Mouse (Mus musculus) embryonic facial prominence, embryonic 11.5 days (tissue): ENCODE results near the gene 1700017B05Rik. TPM values are rescaled to one million over a fixed set of nuclear protein-coding genes. Genes with fewer than 3 reads are reported as not detected.
"Not testable (repeated sequence)": the region's sequence is repeated elsewhere in the genome, so short reads cannot be mapped to it uniquely, and the experiment has no call there.

Source experiments
- ATAC-seq: fragments of 200-750 bp; cut with Nextera tagmentation; replicated peaks from 2 replicates; pipeline ENCODE4 v1.8.0; 2017; ENCODE audit warnings: low read depth; ENCODE audit not compliant: insufficient number of reproducible peaks, low FRiP score, low TSS enrichment
- DNase-seq: peaks from one replicate; pipeline ENCODE4 v3.0.0-alpha.2; 2015; ENCODE audit warnings: low spot score
- H3K27ac ChIP-seq: fragments of 300-500 bp; sonication (generic); replicated peaks from 2 replicates; pipeline ENCODE4 v1.5.1; 2014; ENCODE audit warnings: mild to moderate bottlenecking, low read depth, low read length, control low read depth
- H3K27me3 ChIP-seq: fragments of 300-500 bp; sonication (generic); 2 replicates; pipeline ENCODE4 v1.6.1; 2014; ENCODE audit warnings: mild to moderate bottlenecking, low read length, moderate library complexity, mixed read lengths; ENCODE audit not compliant: control insufficient read depth, insufficient read depth
- H3K36me3 ChIP-seq: fragments of 300-500 bp; sonication (generic); replicated peaks from 2 replicates; pipeline ENCODE4 v1.6.1; 2014; ENCODE audit warnings: low read depth, mild to moderate bottlenecking, low read length, moderate library complexity, mixed read lengths; ENCODE audit not compliant: control insufficient read depth, insufficient read depth
- H3K4me1 ChIP-seq: fragments of 300-500 bp; sonication (generic); 2 replicates; pipeline ENCODE4 v1.6.1; 2014; ENCODE audit warnings: low read length, mixed read lengths; ENCODE audit not compliant: control insufficient read depth, insufficient read depth
- H3K4me2 ChIP-seq: fragments of 300-500 bp; sonication (generic); 2 replicates; pipeline ENCODE4 v1.6.1; 2014; ENCODE audit warnings: low read depth, mild to moderate bottlenecking, control low read depth, low read length, moderate library complexity
- H3K4me3 ChIP-seq: fragments of 300-500 bp; sonication (generic); 2 replicates; pipeline ENCODE4 v1.5.1; 2014; ENCODE audit warnings: low read depth, low read length, control low read depth
- H3K9ac ChIP-seq: fragments of 300-500 bp; sonication (generic); replicated peaks from 2 replicates; pipeline ENCODE4 v1.6.1; 2014; ENCODE audit warnings: mild to moderate bottlenecking, control low read depth, low read length
- H3K9me3 ChIP-seq: fragments of 300-500 bp; sonication (generic); replicated peaks from 2 replicates; pipeline ENCODE4 v1.6.1; 2016; ENCODE audit warnings: mild to moderate bottlenecking, low read length, inconsistent platforms, mixed read lengths; ENCODE audit not compliant: control insufficient read depth
- WGBS: fragments of 180-500 bp; shearing (Covaris S2); extraction: QIAGEN DNeasy Blood & Tissue Kit; methylation state at CpG from one replicate; pipeline ENCODE4 v1.1.7; 2014; 5-methylcytosine and 5-hydroxymethylcytosine counted together
- polyA plus RNA-seq: library from polyadenylated mRNA; unstranded; fragments of >200 nt; fragmentation: Nextera tagmentation; extraction: Ambion mirVana; gene quantifications from 2 replicates; pipeline ENCODE4 v1.2.1, GENCODE M21; 2014

1700017B05Rik gene
- 11.9 and 14.0 TPM in 2 replicates for polyA plus RNA-seq

DNA sequence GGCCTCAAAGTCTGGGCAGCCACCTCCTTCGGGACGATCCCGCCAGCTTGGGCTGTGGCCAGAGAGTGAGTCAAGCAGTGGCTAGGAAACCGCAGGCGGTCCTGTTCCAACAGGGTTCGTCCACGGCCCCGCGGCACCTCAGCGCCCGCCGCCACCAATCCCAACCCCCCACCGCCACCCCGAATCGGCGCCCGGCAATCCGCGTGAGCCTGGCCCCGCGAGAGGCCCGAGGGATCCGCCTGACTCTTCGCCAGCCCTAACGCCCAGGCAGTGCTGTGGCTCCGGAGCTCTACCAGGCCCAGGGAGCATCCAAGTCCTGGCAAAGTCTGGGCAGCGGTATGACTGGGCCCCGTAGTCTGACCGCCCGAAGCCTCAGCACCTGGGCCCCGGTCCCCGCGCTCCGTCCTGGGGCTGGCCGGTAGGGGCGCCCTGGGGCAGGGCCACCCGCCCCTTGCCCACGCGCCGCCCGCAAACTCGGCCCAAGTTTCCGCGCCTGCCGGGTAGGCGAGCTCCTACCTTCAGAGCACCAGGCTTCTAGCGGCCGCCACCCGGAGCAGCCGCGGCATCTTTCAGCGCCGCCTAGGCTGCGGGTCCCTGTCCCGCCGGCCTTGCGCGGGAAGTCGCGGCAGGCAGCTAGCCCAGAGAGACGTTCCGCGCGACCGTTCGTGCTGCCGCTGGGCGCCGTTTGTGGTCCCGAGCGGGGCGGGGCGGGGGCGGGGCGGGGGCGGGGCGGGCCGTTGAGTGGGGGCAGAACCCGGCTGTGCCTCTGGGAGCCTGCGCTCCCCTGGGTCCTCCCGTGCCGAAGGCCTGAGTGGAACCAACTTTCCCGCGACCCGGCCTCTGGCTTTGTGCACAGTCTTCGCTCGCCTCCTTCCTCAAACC is at the start of gene 1700017B05Rik:
TSS of gene 1700017B05Rik (minus strand) at position 700 of the 882 bp plus-strand sequence.
- H3K36me3 ChIP-seq: no peaks in the 10 kb centered on the region; the same call in 1 of the 2 replicates
- peak within 1 kb of the TSS; percentile 16; the same call in 1 of the 2 replicates for H3K27ac ChIP-seq
- WGBS: under 1% methylated on average over 82 of the region's 87 CpGs
- H3K9me3 ChIP-seq: no peaks in the 10 kb centered on the region
- peak within 1 kb of the TSS; percentile 72 for H3K4me2 ChIP-seq
- ATAC-seq: peak; percentile 69
- H3K27me3 ChIP-seq: no peaks in the 10 kb centered on the region
- DNase-seq: peak; percentile 79
- H3K4me3 ChIP-seq: peak within 1 kb of the TSS; percentile 77
- peak within 1 kb of the TSS; percentile 87 for H3K9ac ChIP-seq
- H3K4me1 ChIP-seq: no peaks in the 10 kb centered on the region; the same call in 1 of the 2 replicates

DNA sequence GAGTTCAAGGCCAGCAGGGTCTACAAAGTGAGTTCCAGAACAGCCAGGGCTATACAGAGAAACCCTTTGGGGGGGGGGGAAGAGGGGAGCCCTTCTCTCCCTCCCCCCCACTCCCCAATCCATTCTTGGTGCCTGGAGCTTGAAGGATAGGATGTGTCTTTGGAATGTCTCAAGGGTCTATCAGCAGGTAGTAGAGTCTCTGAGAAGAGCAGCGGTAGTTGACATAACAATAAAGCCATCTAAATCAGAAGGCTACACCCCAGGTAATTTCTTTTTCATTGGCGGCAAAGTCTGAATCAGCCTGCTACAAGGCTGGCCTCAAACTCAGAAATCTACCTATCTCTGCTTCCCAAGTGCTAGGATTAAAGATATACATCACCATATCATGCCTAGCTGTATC is 48.5 kb upstream of the 1700017B05Rik start:
- no peaks in the 10 kb centered on the region for H3K9me3 ChIP-seq
- no peaks in the 10 kb centered on the region for H3K4me1 ChIP-seq
- no peak overlapping the region for H3K4me3 ChIP-seq
- no peaks in the 10 kb centered on the region for H3K36me3 ChIP-seq
- 89% methylated on average over 2 of the region's 2 CpGs for WGBS
- DNase-seq: no peak
- no peaks in the 10 kb centered on the region for H3K27me3 ChIP-seq
- H3K27ac ChIP-seq: no peak overlapping the region
- no peak overlapping the region for H3K4me2 ChIP-seq
- no peak for ATAC-seq
- no peak overlapping the region for H3K9ac ChIP-seq

DNA sequence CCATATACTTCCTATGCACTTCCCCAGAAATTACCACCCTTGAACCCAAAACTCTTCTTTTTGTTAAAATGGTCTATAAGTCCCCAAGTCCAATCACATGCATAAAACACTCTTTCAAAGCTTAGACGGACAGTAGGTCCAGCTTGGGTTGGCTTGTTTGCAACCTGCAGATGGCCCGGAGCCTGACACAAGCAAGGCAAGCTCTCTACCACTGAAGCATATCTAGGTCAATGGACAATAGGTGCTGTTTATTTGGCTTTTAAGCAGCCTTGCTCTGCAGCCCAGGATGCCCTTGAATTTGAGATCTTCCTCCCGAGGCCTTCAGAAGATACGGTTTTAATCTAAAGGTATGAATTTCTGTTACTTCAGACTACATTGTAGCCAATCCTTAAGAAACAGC is 46.9 kb upstream of the 1700017B05Rik start:
- H3K4me3 ChIP-seq: no peak overlapping the region
- no peaks in the 10 kb centered on the region for H3K27me3 ChIP-seq
- DNase-seq (no peak), ATAC-seq (no peak)
- H3K4me2 ChIP-seq: no peak overlapping the region
- H3K27ac ChIP-seq: no peak overlapping the region
- no peak overlapping the region for H3K9ac ChIP-seq
- no peaks in the 10 kb centered on the region for H3K36me3 ChIP-seq
- H3K9me3 ChIP-seq: no peaks in the 10 kb centered on the region
- 94% methylated on average over 4 of the region's 4 CpGs for WGBS
- no peaks in the 10 kb centered on the region for H3K4me1 ChIP-seq

DNA sequence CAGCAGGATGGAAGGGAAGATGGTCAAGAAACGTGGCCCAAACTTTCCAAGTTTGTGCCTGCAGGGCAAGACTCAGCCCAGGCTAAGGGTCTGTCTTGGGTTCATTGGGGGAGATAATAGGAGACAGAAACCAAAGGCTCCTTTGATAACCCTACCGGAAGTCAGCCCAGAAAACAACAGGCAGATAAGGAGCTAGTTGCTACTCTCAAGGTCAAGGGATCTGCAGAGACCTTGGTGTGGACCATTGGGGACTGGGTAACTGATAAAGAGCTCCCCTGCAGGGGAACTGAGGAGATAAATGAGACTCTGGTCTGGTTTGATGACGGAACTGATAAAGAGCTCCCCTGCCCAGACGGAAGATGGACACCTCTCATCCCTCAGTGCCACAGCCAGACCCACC is 45.0 kb upstream of the 1700017B05Rik start:
- 70% methylated on average over 4 of the region's 4 CpGs for WGBS

GRCm38 (mm10) chr9:57304716-57305115 is 42.3 kb upstream of the 1700017B05Rik start:
- not testable (repeated sequence) for H3K4me1 ChIP-seq, H3K36me3 ChIP-seq, H3K4me3 ChIP-seq, H3K9me3 ChIP-seq, H3K4me2 ChIP-seq, H3K27me3 ChIP-seq, H3K9ac ChIP-seq, DNase-seq, H3K27ac ChIP-seq, ATAC-seq
- 93% methylated on average over 4 of the region's 4 CpGs for WGBS

More for the DNA sequence above, 45.0 kb upstream of the 1700017B05Rik start:
- no peaks in the 10 kb centered on the region for H3K36me3 ChIP-seq
- DNase-seq: no peak
- no peak for ATAC-seq
- H3K4me1 ChIP-seq: no peaks in the 10 kb centered on the region
- H3K27ac ChIP-seq: no peak overlapping the region
- no peak overlapping the region for H3K4me3 ChIP-seq
- H3K4me2 ChIP-seq: no peak overlapping the region
- H3K9ac ChIP-seq: no peak overlapping the region
- H3K27me3 ChIP-seq: no peaks in the 10 kb centered on the region
- H3K9me3 ChIP-seq: no peaks in the 10 kb centered on the region

GRCm38 (mm10) chr9:57304251-57304650 is 41.8 kb upstream of the 1700017B05Rik start:
- H3K27ac ChIP-seq: no peak overlapping the region

DNA sequence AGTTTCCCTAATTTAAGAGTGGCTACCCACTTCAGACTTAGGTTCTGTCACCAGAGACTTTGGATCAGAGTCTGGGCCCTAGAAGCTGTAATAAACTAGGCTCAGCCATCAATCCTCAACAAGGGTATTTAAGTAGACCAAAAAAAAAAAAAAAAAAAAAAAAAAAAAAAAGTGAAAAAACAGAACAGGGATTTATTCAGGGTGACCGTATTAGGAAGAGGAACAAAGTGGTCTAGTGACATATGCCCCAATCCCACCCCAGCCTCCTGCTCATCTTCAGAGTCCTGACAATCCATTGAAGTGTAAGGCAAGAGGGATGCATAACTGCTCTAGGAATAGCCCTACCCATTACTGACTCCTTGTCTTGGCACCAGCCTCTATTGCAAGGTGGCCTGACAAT is 40.9 kb upstream of the 1700017B05Rik start:
- WGBS: 96% methylated on average over 1 of the region's 1 CpGs
- no peaks in the 10 kb centered on the region for H3K4me1 ChIP-seq
- no peaks in the 10 kb centered on the region for H3K36me3 ChIP-seq
- no peak overlapping the region for H3K9ac ChIP-seq
- H3K4me3 ChIP-seq: no peak overlapping the region
- no peak overlapping the region for H3K4me2 ChIP-seq
- H3K27ac ChIP-seq: no peak overlapping the region
- no peaks in the 10 kb centered on the region for H3K27me3 ChIP-seq
- no peak for DNase-seq
- no peaks in the 10 kb centered on the region for H3K9me3 ChIP-seq
- no peak for ATAC-seq

More at GRCm38 (mm10) chr9:57304251-57304650, 41.8 kb upstream of the 1700017B05Rik start:
- WGBS: 98% methylated on average over 2 of the region's 2 CpGs
- H3K9me3 ChIP-seq: no peaks in the 10 kb centered on the region
- no peaks in the 10 kb centered on the region for H3K27me3 ChIP-seq
- H3K4me2 ChIP-seq: no peak overlapping the region
- no peak for ATAC-seq
- H3K4me1 ChIP-seq: no peaks in the 10 kb centered on the region
- no peaks in the 10 kb centered on the region for H3K36me3 ChIP-seq
- H3K4me3 ChIP-seq: no peak overlapping the region
- no peak overlapping the region for H3K9ac ChIP-seq
- DNase-seq: no peak

DNA sequence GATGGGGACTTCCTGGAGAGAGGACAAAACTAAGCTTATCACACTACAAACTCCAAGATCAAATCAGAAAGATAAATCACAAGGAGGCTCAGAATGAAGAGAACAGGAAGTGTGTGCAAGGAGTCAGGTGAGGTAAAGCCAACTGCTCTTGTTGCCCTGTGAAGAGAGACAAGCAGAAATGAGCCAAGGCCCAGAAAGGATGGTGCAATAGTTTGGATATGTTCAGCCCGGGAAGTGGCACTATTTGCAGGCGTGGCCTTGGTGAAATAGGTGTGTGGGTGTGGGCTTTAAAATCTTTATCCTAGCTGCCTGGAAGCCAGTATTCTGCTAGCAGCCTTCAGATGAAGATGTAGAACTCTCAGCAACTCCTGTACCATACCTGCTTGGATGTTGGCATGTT is 38.4 kb upstream of the 1700017B05Rik start:
- Histone ChIP-seq H3K4me1 (no peaks in the 10 kb centered on the region), H3K9me3 (no peaks in the 10 kb centered on the region), H3K9ac (no peak overlapping the region), H3K4me2 (no peak overlapping the region), H3K27me3 (no peaks in the 10 kb centered on the region), H3K36me3 (no peaks in the 10 kb centered on the region), H3K4me3 (no peak overlapping the region), H3K27ac (no peak overlapping the region)
- ATAC-seq (no peak), DNase-seq (no peak)
- WGBS: 85% methylated on average over 2 of the region's 2 CpGs
